Mouse (Mus musculus): ENCODE measurements around the gene Hamp2.
"Not testable (repeated sequence)": the region's sequence is repeated elsewhere in the genome, so short reads cannot be mapped to it uniquely, and the experiment has no call there.

Hamp2 gene

DNA sequence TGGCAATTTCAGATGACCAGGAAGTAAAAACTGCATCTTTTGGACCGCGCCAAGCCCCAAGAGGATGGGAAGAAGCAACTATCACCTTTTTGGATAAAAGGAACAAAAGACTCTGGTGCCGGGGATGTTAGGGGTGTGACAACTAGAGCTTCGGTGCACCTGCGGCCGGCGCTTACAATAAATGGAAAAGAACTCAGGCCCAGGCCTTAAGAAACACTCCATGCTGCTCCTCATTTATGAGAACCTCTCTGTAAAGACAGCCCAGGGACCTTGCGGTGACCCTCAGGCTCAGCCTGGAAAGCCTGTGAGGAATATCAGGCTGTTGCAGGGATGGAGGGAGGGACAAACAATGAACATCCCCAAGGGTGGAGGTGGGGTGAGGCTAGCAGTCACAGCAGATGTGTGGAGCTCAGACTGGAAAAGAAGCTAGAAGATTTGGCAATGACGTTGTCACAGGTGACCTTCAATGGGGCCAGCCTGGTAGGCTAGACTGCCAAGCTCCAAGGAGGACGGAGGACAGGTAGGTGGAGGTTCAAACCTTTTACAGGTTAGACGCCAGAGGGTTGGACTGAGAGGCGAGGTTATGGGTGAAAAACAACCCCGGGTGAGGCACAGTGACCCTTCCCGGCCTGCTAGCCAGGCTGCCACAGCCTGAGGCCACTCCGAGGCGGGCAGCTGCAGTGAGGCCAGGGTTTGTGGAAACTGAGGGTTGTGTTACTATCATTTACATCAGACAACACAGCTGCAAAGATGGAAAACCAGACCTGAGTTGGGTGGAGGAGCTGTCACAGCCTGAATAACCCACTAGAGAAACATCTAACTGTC lies 28.2 kb upstream of the Hamp2 start:
- no peak for DNase-seq

DNA sequence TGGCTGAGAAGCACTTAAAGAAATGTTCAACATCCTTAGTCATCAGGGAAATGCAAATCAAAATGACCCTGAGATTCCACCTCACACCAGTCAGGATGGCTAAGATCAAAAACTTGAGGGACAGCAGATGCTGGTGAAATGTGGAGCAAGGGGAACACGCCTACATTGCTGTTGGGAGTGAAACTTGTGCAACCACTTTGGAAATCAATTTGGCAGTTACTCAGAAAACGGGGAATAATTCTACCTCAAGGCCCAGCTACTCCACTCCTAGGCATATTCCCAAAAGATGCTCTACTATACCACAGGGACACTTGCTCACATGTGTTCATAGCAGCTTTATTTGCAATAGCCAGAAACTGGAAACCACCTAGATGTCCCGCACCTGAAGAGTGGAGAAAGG lies 25.4 kb upstream of the Hamp2 start:
- not testable (repeated sequence) for DNase-seq

DNA sequence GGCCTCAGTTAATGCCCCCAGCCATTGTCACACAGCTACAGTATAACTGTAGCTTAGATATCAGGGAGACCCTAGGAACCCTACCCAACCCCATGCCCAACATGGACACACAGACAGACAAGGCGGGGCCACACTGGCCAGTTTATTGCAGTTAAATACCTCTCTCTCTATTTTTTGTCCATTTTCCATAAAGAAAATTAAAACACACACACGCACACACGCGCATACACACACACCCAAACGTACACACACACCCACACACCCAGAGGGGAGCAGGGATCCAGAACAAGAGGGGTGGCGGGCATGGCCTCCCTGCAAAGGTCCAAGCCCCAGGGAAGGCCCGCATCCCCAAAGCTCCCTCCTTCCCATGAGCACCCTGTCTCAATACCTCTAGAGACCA lies 21.4 kb upstream of the Hamp2 start:
- DNase-seq, result no peak

DNA sequence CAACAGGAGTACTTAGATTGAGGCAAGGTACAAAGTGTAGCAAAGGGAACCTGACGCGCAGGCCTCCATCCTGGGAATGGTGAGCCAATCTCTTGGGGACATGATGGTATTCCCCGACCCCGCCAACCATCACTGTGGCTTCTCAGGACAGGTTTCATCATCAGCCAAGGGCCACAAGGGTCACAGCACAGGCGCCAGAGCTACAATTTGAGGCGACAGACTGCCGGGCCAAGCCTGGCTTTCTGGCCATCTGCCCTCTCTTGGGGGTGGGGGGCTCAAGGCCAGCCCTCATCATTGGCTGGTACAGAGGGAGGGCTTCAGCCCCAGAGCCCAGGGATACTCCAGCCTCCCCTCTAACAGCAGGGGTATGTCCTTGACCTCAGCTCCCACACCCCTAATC lies 21.0 kb upstream of the Hamp2 start:
- DNase-seq, result not testable (repeated sequence)

DNA sequence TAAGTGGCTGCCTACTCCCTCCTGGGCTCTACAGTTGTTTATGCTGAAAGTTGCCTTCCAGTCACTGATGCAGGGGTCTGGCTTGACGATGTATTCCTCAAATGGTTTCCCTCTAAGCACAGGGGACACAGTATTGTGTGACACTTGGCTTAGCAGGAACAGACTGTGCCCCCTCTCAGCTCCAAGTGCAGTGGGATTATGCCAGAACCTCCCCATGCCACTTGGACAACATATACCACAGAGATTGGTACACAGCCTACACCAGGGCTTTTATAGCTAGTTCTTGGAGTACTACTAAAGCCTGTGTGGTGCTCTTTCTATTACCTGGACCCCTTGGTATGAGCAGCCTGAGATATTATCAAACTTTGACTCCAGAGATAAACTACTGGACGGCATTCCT lies 20.2 kb upstream of the Hamp2 start:
- DNase-seq, result not testable (repeated sequence)

DNA sequence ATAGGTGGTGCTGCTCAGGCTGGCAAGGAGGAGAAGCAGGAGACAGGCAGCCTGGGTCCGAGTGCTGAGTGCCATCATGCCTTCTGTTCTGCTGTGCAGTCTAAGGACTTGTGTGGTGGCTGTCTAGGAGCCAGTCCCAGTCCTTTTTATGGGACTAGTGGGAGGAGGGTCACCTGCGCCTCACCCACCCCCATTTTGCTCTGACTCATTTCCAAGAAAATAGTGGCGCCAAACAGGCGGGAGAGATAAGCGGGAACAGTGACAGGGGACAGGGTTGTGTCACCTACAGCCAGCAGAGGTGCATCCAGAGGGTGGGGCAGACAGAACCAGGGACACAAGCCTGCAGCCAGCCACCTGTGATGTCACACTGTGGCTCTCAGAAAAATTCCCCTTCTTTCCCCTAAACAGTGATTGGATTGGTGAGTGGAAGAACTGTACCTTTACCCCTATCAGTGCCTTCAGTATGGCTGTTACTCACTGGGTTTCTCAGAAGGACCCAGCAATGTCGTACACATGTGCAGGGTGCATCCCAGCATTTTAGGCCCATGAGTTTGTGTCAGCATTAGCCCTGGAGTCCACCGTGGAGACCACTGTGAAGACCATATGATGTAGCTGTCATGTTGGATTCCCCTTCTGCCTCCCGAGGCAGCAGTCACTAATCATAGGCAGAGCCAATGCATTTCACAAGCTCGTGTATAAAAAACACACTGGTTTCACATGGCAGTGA lies 19.6 kb upstream of the Hamp2 start, which contains the start of gene Hamp:
Gene Hamp (minus strand): TSS at position 124 of the 727 bp plus-strand sequence.
- no peak for DNase-seq

DNA sequence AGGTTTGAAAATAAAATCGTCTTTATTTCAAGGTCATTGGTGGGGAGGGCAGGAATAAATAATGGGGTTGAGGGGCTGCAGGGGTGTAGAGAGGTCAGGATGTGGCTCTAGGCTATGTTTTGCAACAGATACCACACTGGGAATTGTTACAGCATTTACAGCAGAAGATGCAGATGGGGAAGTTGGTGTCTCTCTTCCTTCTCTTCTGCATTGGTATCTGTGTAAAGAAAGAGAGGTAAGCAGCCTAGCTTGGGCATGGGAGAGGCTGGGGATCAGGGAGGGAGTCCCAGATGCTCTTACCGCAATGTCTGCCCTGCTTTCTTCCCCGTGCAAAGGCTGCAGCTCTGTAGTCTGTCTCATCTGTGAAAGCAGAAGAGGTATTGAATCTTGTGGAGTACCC lies 17.9 kb upstream of the Hamp2 start:
- not testable (repeated sequence) for DNase-seq

DNA sequence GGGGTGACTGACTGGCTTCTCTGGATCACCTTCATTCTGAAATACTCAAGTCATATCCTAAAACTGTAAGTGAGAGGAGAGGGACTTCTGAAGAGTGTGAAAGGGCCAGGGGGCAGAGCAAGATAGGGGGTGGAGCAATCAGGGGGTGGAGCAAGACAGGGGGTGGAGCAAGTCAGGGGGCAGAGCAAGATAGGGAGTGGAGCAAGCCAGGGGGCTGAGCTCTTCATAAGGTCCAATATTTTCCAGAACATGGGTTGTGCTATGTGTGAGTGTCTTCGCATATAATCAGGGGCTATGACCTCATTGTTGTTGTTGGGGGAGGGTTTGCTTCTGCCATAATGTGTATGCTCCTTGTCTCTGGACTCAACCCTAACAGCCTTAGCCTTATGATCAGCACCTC lies 15.6 kb upstream of the Hamp2 start:
- DNase-seq, result not testable (repeated sequence)

DNA sequence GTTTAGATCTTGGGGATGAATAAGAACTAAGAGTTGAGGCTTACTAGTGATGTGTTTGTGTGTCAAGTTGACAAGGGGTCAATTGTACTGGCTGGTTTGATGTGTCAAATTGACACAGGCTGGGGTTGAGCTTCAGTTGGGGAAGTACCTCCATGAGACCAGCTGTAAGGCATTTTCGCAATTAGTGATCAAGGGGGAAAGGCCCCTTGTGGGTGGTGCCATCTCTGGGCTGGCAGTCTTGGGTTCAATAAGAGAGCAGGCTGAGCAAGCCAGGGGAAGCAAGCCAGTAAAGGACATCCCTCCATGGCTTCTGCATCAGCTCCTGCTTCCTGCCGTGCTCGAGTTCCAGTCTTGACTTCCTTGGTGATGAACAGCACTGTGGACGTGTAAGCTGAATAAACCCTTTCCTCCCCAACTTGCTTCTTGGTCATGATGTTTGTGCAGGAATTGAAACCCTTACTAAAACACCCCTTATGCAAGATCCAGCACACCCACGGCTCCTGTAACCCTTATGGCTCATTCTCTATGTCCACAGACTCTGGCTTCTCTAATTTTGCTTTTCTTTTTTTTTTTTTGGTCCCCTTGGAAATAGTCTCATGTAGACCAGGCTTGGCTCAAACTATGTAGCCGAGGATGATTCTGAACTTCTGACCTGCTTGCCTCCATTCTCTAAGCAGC lies 11.1 kb upstream of the Hamp2 start:
- not testable (repeated sequence) for DNase-seq

DNA sequence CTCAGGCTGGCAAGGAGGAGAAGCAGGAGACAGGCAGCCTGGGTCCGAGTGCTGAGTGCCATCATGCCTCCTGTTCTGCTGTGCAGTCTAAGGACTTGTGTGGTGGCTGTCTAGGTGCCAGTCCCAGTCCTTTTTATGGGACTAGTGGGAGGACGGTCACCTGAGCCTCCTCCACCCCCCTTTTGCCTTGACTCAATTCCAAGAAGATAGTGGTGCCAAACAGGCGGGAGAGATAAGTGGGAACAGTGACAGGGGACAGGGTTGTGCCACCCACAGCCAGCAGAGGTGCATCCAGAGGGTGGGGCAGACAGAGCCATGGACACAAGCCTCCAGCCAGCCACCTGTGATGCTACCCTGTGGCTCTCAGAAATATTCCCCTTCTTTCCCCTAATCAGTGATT lies 410 bp downstream of the Hamp2 start:
- DNase-seq, result no peak

DNA sequence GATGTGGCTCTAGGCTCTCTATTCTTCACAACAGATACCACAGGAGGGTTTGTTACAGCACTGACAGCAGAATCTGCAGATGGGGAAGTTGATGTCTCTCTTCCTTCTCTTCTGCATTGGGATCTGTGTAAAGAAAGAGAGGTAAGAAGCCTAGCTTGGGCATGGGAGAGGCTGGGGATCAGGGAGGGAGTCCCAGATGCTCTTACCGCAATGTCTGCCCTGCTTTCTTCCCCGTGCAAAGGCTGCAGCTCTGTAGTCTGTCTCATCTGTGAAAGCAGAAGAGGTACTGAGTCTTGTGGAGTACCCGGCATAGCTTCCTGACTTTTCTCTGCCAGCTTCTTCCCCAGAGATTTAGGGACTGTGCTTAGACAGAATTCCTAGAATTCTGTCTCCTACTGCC lies 2.0 kb downstream of the Hamp2 start:
- DNase-seq, result not testable (repeated sequence)

DNA sequence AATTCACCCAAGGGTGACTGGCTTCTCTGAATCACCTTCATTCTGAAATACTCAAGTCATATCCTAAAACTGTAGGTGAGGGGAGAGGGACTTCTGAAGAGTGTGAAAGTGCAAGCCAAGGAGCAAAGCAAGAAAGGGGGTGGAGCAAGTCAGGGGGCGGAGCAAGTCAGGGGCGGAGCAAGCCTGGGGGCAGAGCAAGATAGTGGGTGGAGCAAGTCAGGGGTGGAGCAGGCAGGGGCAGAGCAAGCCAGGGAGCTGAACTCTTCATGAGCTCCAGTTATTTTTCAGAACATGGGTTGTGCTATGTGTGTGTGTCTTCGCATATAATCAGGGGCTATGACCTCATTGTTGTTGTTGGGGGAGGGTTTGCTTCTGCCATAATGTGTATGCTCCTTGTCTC lies 4.3 kb downstream of the Hamp2 start:
- DNase-seq, result no peak

DNA sequence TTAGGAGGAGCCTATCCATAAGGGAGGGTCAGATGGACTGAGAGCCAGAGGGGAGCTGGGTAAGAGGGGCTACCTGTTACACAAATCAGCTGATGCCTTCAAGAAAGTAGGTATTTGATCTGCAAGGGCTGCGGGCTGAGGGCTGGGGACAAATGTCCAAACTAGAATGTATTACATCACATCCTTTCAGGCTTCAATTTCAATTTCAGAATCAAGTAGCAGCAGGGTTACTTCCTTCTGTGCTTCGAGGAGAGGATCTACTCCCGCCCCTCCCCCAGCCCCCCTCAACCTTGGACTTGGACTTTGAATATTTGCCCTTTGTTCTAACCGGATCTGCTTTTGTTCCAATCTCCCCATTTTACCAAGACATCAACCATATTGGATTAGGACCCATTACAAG lies 7.3 kb downstream of the Hamp2 start:
- DNase-seq, result no peak

DNA sequence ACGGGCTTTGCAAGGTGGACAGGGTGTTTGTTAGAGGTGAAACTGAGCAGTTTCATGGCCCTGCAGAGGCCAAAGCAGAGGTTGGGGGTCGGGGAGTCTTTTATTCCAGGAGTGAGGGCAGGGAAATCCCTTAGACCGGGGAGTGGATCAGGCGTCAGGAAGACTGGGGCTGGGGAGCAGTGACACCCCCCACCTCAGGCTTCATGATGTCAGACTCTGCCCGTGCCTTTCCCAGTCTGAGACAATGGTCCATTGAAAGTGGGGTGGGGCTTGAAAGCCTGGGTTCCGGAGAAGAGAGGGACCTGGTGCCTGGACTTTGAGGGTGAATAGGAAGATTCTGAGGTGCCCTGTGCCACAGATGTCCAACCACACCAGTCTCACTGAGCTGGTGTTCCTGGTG lies 7.8 kb downstream of the Hamp2 start:
- DNase-seq, result no peak

DNA sequence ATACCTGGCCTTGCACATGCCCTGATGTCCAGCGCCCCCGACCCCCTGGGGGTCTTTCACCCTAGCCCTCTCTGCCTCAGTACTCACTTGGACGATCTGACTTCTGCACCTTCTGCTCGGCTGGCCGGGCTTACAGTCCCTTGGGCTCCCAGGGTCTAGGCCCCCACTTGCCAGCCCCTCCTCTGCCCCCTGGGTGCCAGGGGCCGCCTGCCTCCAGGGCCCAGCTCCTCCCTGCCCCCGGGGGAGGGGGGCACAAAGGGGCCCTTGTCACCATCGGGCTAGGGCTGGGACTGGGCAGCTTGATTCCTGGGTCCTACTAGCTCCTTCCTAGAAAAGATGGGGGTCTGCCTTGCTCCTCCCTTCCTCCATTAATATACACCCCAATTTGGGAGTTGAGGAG lies 9.7 kb downstream of the Hamp2 start, which contains the start of gene Mag:
Gene Mag (minus strand): TSS at position 142 of the 400 bp plus-strand sequence.
- no peak for DNase-seq

DNA sequence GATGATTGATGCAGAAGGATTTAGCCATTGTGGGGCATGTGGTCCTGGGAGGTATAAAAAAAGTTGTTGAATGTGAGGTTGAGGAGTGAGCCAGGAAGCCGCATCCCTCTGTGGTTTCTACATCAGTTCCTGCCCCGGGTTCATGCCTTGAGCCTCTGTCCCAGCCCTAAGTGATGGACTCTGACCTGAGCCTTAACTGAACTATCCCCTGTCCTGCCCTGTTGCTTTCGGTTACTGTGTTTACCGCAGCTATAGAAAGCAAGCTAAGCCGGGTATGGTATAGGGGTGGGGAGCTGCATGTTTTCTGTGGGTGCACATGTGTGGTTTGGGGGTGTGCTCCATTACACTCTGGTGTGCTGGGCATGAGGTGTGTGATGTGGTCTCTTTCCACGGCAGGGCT lies 14.7 kb downstream of the Hamp2 start:
- no peak for DNase-seq

DNA sequence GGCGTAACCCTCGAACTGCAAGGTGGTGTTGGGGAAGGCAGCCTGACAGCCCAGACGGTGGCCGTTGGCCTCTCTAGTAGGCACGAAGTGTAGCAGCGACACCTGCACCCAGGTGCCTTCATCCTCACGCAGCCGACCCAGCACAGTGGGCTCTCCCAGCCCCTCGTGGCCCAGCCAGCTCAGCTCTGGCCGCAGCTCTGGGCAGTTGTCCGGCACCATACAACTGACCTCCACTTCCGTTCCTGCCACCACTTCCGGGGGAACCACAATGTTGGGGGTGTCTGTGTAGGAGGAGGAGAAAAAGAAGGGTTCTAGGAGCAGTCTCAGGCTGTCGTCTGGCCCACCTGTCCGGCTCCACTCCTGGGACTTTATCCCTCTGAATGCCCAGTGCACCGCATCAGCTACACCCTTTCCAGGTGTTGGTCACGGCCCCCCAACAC lies 15.5 kb downstream of the Hamp2 start:
- DNase-seq, result no peak

DNA sequence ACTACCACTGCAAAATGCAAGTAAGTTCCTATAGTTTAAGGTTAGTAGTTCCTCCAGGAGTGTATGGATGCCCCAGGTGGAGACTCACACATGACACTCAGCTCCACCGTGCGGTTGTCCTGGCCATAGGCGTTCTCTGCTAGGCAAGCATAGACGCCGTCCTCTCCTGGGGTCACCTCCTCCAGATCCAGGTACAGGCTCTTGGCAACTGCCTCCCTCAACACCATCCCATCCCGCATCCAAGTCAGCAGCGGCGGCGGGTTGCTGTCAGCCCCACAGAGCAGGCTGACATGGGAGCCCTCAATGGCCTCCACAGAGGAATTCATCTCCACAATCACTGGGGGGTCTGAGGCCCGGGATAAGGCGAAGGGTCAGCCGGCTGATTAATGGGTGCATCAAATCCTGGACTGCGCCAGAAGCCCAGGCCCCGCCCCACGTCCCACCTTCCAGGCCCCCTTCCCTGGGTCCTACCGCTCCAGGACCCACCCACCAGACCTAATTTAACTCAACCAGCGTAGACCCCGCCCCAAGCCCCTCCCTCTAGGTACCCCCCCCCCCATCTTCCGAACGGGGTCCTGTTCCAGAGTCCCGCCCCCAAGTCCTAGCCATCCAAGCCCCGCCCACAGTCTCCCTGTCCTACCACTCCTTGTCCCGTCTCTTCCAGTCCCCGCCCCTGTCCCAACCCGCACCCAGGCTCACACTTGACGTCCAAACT lies 16.0 kb downstream of the Hamp2 start:
- DNase-seq, result peak; percentile 64

DNA sequence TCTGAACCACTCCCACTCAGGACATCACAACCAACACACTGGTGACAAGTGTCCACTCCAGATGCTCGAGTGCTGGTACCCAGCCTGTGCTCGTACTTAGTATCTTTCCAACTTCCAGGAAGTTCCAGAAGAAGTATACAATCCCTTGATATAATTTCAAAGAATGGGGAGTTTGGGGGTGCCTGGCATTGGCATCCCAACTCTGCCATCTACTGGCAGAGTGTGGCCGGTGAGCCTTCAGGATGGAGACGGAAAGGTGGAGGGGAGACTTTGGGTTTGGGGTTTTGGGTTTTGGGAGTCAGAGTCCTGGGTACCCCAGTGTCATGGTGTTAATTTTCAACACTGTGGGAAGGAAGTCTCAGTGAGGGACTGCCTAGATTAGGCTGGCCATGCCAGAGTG lies 20.4 kb downstream of the Hamp2 start:
- peak; percentile 41 for DNase-seq

DNA sequence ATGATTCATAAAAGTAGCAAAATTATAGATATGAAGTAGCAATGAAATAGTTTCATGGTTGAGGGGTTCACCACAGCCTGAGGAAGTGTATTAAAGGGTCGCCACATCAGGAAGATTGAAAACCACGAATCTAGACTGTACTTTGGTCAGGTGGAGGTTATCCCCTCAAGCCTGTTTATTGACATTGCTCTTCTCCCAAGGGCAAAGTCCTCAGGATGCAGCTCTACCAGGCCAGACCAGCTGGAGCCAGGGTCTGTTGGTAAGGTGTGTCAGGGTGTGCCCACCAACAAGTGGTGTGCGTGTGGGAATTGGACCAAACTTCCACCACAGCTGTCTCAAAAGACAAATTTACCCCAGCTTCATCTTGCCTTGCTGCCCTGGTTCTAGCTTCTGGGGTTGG lies 29.3 kb downstream of the Hamp2 start:
- DNase-seq, result no peak

DNA sequence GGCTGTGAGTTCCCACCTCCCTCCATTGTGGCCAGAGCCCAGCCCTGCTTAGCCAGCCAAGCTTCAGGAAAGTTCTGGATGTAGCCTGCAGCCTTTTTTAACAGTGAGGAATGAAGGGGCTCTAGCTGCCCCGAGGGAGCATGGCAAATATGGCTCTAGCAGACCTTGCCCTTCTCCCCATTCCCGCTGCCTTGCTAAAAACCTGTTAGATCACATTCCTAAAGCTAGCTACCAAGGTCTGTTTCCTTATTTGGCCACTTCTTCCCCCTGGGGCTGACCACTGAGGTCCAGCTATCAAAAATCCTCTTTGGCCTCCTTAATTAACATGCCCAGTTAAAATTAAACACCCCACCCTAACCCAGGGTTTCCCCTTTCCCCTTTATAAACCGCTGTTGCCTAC lies 32.0 kb downstream of the Hamp2 start:
- DNase-seq, result no peak

DNA sequence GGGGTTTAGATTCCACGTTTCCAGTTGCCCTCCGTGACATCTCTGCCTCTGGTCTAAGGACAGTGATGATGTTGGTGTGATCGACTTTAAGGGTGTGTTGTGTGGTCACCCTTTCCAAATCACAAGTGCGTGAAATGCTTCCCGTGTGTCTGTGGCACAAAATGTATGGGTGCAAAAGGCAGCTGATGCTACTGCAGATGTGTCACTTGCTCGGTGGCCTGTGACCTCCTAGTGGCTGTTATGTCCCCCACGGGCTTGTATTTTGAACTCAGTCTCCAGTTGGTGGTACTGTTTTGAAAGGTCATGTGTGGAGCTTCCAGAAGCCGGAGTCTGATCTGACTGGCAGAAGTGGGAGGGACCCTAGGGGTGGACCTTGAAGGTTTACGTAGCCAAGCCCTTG lies 32.7 kb downstream of the Hamp2 start:
- DNase-seq, result no peak

DNA sequence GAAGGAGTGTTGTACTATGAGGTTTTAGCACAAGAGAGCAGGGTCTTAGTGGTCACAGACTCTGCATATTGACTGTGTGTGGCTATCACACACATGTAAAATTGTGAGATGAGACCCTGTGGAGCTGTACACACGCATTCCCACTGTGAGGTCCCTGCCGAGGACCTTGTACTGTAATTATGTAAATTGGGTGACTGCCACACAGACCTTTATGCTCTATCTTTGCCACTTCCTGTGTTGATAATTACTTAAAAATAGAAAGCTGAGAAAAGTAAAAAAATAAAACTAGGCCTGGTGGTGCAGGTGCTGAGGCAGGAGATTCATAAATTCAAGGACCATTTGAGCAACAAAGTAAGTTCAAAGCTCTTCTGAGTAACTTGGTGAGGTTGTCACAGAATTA lies 33.8 kb downstream of the Hamp2 start:
- no peak for DNase-seq

All from lung, postnatal 36 days (tissue).